Mouse (Mus musculus): Measurements from ENCODE around the gene Cyb561. TPM values are rescaled to one million over a fixed set of nuclear protein-coding genes. Genes with fewer than 3 reads are reported as not detected.

The Cyb561 gene
- polyA plus RNA-seq (2015; fragmentation: Nextera tagmentation; extraction: Ambion mirVana): 70.2 and 70.5 TPM in 2 replicates

- no peak for ATAC-seq (replicated peaks)
- Histone ChIP-seq H3K9me3 (no peaks in the 10 kb centered on the region), H3K9ac (no peak within 1 kb of the TSS), H3K27me3 (replicated peaks) (no peaks in the 10 kb centered on the region), H3K4me1 (no peaks in the 10 kb centered on the region), H3K36me3 (replicated peaks) (no peaks in the 10 kb centered on the region), H3K4me2 (no peak within 1 kb of the TSS), H3K4me3 (no peak within 1 kb of the TSS), H3K27ac (no peak within 1 kb of the TSS)
- WGBS: 84% methylated on average over 12 of the region's 12 CpGs
Measured at GRCm38 (mm10) chr11:105952911-105953386, at the start of gene Cyb561. Gene Cyb561 (minus strand): TSS chr11:105953336.

GRCm38 (mm10) chr11:106001718-106002117 lies 48.6 kb upstream of the Cyb561 start:
- Histone ChIP-seq H3K27me3 (replicated peaks) (no peaks in the 10 kb centered on the region), H3K4me1 (no peaks in the 10 kb centered on the region), H3K9me3 (no peaks in the 10 kb centered on the region), H3K4me3 (no peak overlapping the region), H3K4me2 (no peak overlapping the region), H3K27ac (no peak overlapping the region), H3K36me3 (replicated peaks) (no peaks in the 10 kb centered on the region), H3K9ac (no peak overlapping the region)
- no peak for ATAC-seq (replicated peaks)
- 46% methylated on average over 4 of the region's 4 CpGs for WGBS

- Histone ChIP-seq H3K9me3 (no peaks in the 10 kb centered on the region), H3K4me3 (no peak overlapping the region), H3K4me1 (no peaks in the 10 kb centered on the region), H3K27ac (no peak overlapping the region), H3K36me3 (replicated peaks) (no peaks in the 10 kb centered on the region), H3K27me3 (replicated peaks) (no peaks in the 10 kb centered on the region), H3K9ac (no peak overlapping the region), H3K4me2 (no peak overlapping the region)
- 95% methylated on average over 6 of the region's 6 CpGs for WGBS
- no peak for ATAC-seq (replicated peaks)
Measured at GRCm38 (mm10) chr11:106000062-106000461, 46.9 kb upstream of the Cyb561 start.

- H3K27ac ChIP-seq: no peak within 1 kb of the TSS
- 96% methylated on average over 3 of the region's 3 CpGs for WGBS
- no peaks in the 10 kb centered on the region for H3K4me1 ChIP-seq
- no peaks in the 10 kb centered on the region for H3K27me3 ChIP-seq (replicated peaks)
- no peaks in the 10 kb centered on the region for H3K9me3 ChIP-seq
- H3K4me3 ChIP-seq: no peak within 1 kb of the TSS
- H3K4me2 ChIP-seq: no peak within 1 kb of the TSS
- no peaks in the 10 kb centered on the region for H3K36me3 ChIP-seq (replicated peaks)
- no peak within 1 kb of the TSS for H3K9ac ChIP-seq
- no peak for ATAC-seq (replicated peaks)
Measured at GRCm38 (mm10) chr11:105994375-105994774, 41.2 kb upstream of the Cyb561 start, which contains the start of gene Ace3. Gene Ace3 (plus strand): TSS chr11:105994675.

- H3K9ac ChIP-seq: no peak overlapping the region
- 61% methylated on average over 2 of the region's 2 CpGs for WGBS
Measured at GRCm38 (mm10) chr11:105990231-105990630, 37.1 kb upstream of the Cyb561 start.

GRCm38 (mm10) chr11:105989446-105989845 lies 36.3 kb upstream of the Cyb561 start:
- 78% methylated on average over 6 of the region's 6 CpGs for WGBS
- H3K4me3 ChIP-seq: no peak overlapping the region

More at GRCm38 (mm10) chr11:105990231-105990630, 37.1 kb upstream of the Cyb561 start:
- H3K36me3 ChIP-seq (replicated peaks): no peaks in the 10 kb centered on the region
- H3K4me2 ChIP-seq: no peak overlapping the region
- no peaks in the 10 kb centered on the region for H3K9me3 ChIP-seq
- no peaks in the 10 kb centered on the region for H3K4me1 ChIP-seq
- no peak overlapping the region for H3K4me3 ChIP-seq
- H3K27ac ChIP-seq: no peak overlapping the region
- no peaks in the 10 kb centered on the region for H3K27me3 ChIP-seq (replicated peaks)
- ATAC-seq (replicated peaks): no peak

GRCm38 (mm10) chr11:105987446-105987845 lies 34.3 kb upstream of the Cyb561 start:
- H3K27ac ChIP-seq: no peak overlapping the region

More at GRCm38 (mm10) chr11:105989446-105989845, 36.3 kb upstream of the Cyb561 start:
- Histone ChIP-seq H3K9me3 (no peaks in the 10 kb centered on the region), H3K36me3 (replicated peaks) (no peaks in the 10 kb centered on the region), H3K4me1 (no peaks in the 10 kb centered on the region), H3K4me2 (no peak overlapping the region), H3K9ac (no peak overlapping the region), H3K27me3 (replicated peaks) (no peaks in the 10 kb centered on the region), H3K27ac (no peak overlapping the region)
- no peak for ATAC-seq (replicated peaks)

GRCm38 (mm10) chr11:105984452-105984851 lies 31.3 kb upstream of the Cyb561 start:
- ATAC-seq (replicated peaks): no peak
- no peaks in the 10 kb centered on the region for H3K9me3 ChIP-seq
- H3K9ac ChIP-seq: no peak overlapping the region
- no peaks in the 10 kb centered on the region for H3K4me1 ChIP-seq
- no peak overlapping the region for H3K4me2 ChIP-seq
- H3K36me3 ChIP-seq (replicated peaks): no peaks in the 10 kb centered on the region
- H3K27me3 ChIP-seq (replicated peaks): no peaks in the 10 kb centered on the region
- 53% methylated on average over 4 of the region's 4 CpGs for WGBS
- no peak overlapping the region for H3K4me3 ChIP-seq
- no peak overlapping the region for H3K27ac ChIP-seq

More at GRCm38 (mm10) chr11:105987446-105987845, 34.3 kb upstream of the Cyb561 start:
- Histone ChIP-seq H3K9me3 (no peaks in the 10 kb centered on the region), H3K9ac (no peak overlapping the region), H3K4me3 (no peak overlapping the region), H3K4me1 (no peaks in the 10 kb centered on the region), H3K4me2 (no peak overlapping the region), H3K27me3 (replicated peaks) (no peaks in the 10 kb centered on the region), H3K36me3 (replicated peaks) (no peaks in the 10 kb centered on the region)
- 76% methylated on average over 6 of the region's 6 CpGs for WGBS
- no peak for ATAC-seq (replicated peaks)

- no peaks in the 10 kb centered on the region for H3K36me3 ChIP-seq (replicated peaks)
- H3K27me3 ChIP-seq (replicated peaks): no peaks in the 10 kb centered on the region
- WGBS: 64% methylated on average over 5 of the region's 5 CpGs
- H3K4me3 ChIP-seq: no peak overlapping the region
- no peak overlapping the region for H3K9ac ChIP-seq
- no peak overlapping the region for H3K27ac ChIP-seq
- H3K4me2 ChIP-seq: no peak overlapping the region
- no peaks in the 10 kb centered on the region for H3K9me3 ChIP-seq
- no peak for ATAC-seq (replicated peaks)
- no peaks in the 10 kb centered on the region for H3K4me1 ChIP-seq
Measured at GRCm38 (mm10) chr11:105978634-105979033, 25.5 kb upstream of the Cyb561 start.

GRCm38 (mm10) chr11:105978232-105978631 lies 25.1 kb upstream of the Cyb561 start:
- ATAC-seq (replicated peaks): no peak
- Histone ChIP-seq H3K4me3 (no peak overlapping the region), H3K27ac (no peak overlapping the region), H3K36me3 (replicated peaks) (no peaks in the 10 kb centered on the region), H3K4me2 (no peak overlapping the region), H3K9ac (no peak overlapping the region), H3K4me1 (no peaks in the 10 kb centered on the region), H3K9me3 (no peaks in the 10 kb centered on the region), H3K27me3 (replicated peaks) (no peaks in the 10 kb centered on the region)
- 93% methylated on average over 2 of the region's 2 CpGs for WGBS

GRCm38 (mm10) chr11:105975636-105976035 lies 22.5 kb upstream of the Cyb561 start:
- Histone ChIP-seq H3K4me2 (no peak overlapping the region), H3K9ac (no peak overlapping the region), H3K4me3 (no peak overlapping the region), H3K36me3 (replicated peaks) (no peaks in the 10 kb centered on the region), H3K27me3 (replicated peaks) (no peaks in the 10 kb centered on the region), H3K4me1 (no peaks in the 10 kb centered on the region), H3K9me3 (no peaks in the 10 kb centered on the region), H3K27ac (no peak overlapping the region)
- ATAC-seq (replicated peaks): no peak
- WGBS: 87% methylated on average over 5 of the region's 5 CpGs

GRCm38 (mm10) chr11:105975050-105975449 lies 21.9 kb upstream of the Cyb561 start:
- Histone ChIP-seq H3K4me3 (no peak overlapping the region), H3K36me3 (replicated peaks) (no peaks in the 10 kb centered on the region), H3K4me2 (no peak overlapping the region), H3K27ac (no peak overlapping the region), H3K9ac (no peak overlapping the region), H3K9me3 (no peaks in the 10 kb centered on the region), H3K27me3 (replicated peaks) (no peaks in the 10 kb centered on the region), H3K4me1 (no peaks in the 10 kb centered on the region)
- 82% methylated on average over 3 of the region's 3 CpGs for WGBS
- no peak for ATAC-seq (replicated peaks)

- Histone ChIP-seq H3K36me3 (replicated peaks) (no peaks in the 10 kb centered on the region), H3K27ac (no peak overlapping the region), H3K27me3 (replicated peaks) (0 out of 2 replicates have a peak, but pooled peaks cover 2% of the 10 kb centered on the region), H3K9ac (no peak overlapping the region), H3K9me3 (no peaks in the 10 kb centered on the region), H3K4me1 (no peaks in the 10 kb centered on the region), H3K4me2 (no peak overlapping the region), H3K4me3 (no peak overlapping the region)
- ATAC-seq (replicated peaks): no peak
- WGBS: 93% methylated on average over 6 of the region's 6 CpGs
Measured at GRCm38 (mm10) chr11:105974593-105974992, 21.5 kb upstream of the Cyb561 start.
